Mouse (Mus musculus) midbrain, embryonic 11.5 days (tissue): ENCODE results near the gene Aurkc. TPM values are rescaled to one million over a fixed set of nuclear protein-coding genes. Genes with fewer than 3 reads are reported as not detected.
"Not testable (repeated sequence)": the region's sequence is repeated elsewhere in the genome, so short reads cannot be mapped to it uniquely, and the experiment has no call there.

Experiments
- ATAC-seq: fragments of 200-750 bp; cut with Nextera tagmentation; 2 replicates; pipeline ENCODE4 v1.8.0; 2017; ENCODE audit warnings: moderate TSS enrichment, moderate library complexity; ENCODE audit not compliant: low FRiP score
- DNase-seq: peaks from one replicate; pipeline ENCODE4 v3.0.0; 2015; ENCODE audit warnings: low spot score; ENCODE audit errors: missing footprints
- H3K27ac ChIP-seq: fragments of 300-500 bp; sonication (generic); 2 replicates; pipeline ENCODE4 v1.5.1; 2014; ENCODE audit warnings: low read depth, low read length
- H3K27me3 ChIP-seq: fragments of 300-500 bp; sonication (generic); 2 replicates; pipeline ENCODE4 v1.6.1; 2014; ENCODE audit warnings: mild to moderate bottlenecking, low read length, moderate library complexity, mixed read lengths; ENCODE audit not compliant: control insufficient read depth, insufficient read depth
- H3K36me3 ChIP-seq: fragments of 300-500 bp; sonication (generic); 2 replicates; pipeline ENCODE4 v1.6.1; 2014; ENCODE audit warnings: mild to moderate bottlenecking, low read length, moderate library complexity, mixed read lengths; ENCODE audit not compliant: control insufficient read depth, insufficient read depth
- H3K4me1 ChIP-seq: fragments of 300-500 bp; sonication (generic); 2 replicates; pipeline ENCODE4 v1.6.1; 2014; ENCODE audit warnings: low read length; ENCODE audit not compliant: control insufficient read depth, insufficient read depth
- H3K4me2 ChIP-seq: fragments of 300-500 bp; sonication (generic); 2 replicates; pipeline ENCODE4 v1.6.1; 2014; ENCODE audit warnings: mild to moderate bottlenecking, moderate library complexity
- H3K4me3 ChIP-seq: fragments of 300-500 bp; sonication (generic); 2 replicates; pipeline ENCODE4 v1.5.1; 2014; ENCODE audit warnings: low read depth, low read length
- H3K9ac ChIP-seq: fragments of 300-500 bp; sonication (generic); 2 replicates; pipeline ENCODE4 v1.6.1; 2014; ENCODE audit warnings: low read length
- H3K9me3 ChIP-seq: fragments of 300-500 bp; sonication (generic); 2 replicates; pipeline ENCODE4 v1.6.1; 2016; ENCODE audit warnings: low read length; ENCODE audit not compliant: control insufficient read depth
- WGBS: fragments of 180-500 bp; shearing (Covaris S2); extraction: QIAGEN DNeasy Blood & Tissue Kit; methylation state at CpG from one replicate; pipeline ENCODE4 v1.1.7; 2014; 5-methylcytosine and 5-hydroxymethylcytosine counted together
- polyA plus RNA-seq: library from polyadenylated mRNA; unstranded; fragments of >200 nt; fragmentation: Nextera tagmentation; extraction: Ambion mirVana; gene quantifications from 2 replicates; pipeline ENCODE4 v1.2.1, GENCODE M21; 2014

The Aurkc gene
- polyA plus RNA-seq, result not detected in 2 replicates

- 85% methylated on average over 11 of the region's 11 CpGs for WGBS
- not testable (repeated sequence) for ATAC-seq, H3K9ac ChIP-seq, H3K4me1 ChIP-seq, H3K27me3 ChIP-seq, DNase-seq, H3K4me3 ChIP-seq, H3K36me3 ChIP-seq, H3K27ac ChIP-seq, H3K4me2 ChIP-seq, H3K9me3 ChIP-seq
These were observed at the start of gene Aurkc for GRCm38 (mm10) chr7:6995251-6995650. TSS of gene Aurkc (plus strand) at chr7:6995300.

GRCm38 (mm10) chr7:6948061-6948460 lies 47.0 kb upstream of the Aurkc start:
- H3K27ac ChIP-seq, H3K4me2 ChIP-seq, ATAC-seq, H3K9ac ChIP-seq, H3K27me3 ChIP-seq, H3K4me1 ChIP-seq, H3K36me3 ChIP-seq, H3K4me3 ChIP-seq, H3K9me3 ChIP-seq: not testable (repeated sequence)
- WGBS, result 91% methylated on average over 18 of the region's 20 CpGs
- DNase-seq, result peak; percentile 19

- 94% methylated on average over 4 of the region's 4 CpGs for WGBS
- no peak overlapping the region for H3K27ac ChIP-seq
- H3K4me1 ChIP-seq, result no peaks in the 10 kb centered on the region
- H3K36me3 ChIP-seq, result no peaks in the 10 kb centered on the region
- no peaks in the 10 kb centered on the region; the same call in 1 of the 2 replicates for H3K9me3 ChIP-seq
- H3K4me3 ChIP-seq, result no peak overlapping the region
- no peak overlapping the region for H3K4me2 ChIP-seq
- ATAC-seq, result no peak
- no peaks in the 10 kb centered on the region for H3K27me3 ChIP-seq
- H3K9ac ChIP-seq, result no peak overlapping the region
- peak; percentile 65 for DNase-seq
These were observed 38.5 kb upstream of the Aurkc start for GRCm38 (mm10) chr7:6956576-6956975.

- DNase-seq (no peak), ATAC-seq (no peak)
- WGBS, result 86% methylated on average over 1 of the region's 1 CpGs
- Histone ChIP-seq H3K27ac (no peak overlapping the region), H3K27me3 (no peaks in the 10 kb centered on the region), H3K4me3 (no peak overlapping the region), H3K36me3 (no peaks in the 10 kb centered on the region), H3K9ac (no peak overlapping the region), H3K4me1 (no peaks in the 10 kb centered on the region), H3K9me3 (no peaks in the 10 kb centered on the region; the same call in 1 of the 2 replicates), H3K4me2 (no peak overlapping the region)
These were observed 36.5 kb upstream of the Aurkc start for GRCm38 (mm10) chr7:6958574-6958973.

- Histone ChIP-seq H3K27me3 (no peaks in the 10 kb centered on the region), H3K27ac (no peak overlapping the region), H3K36me3 (no peaks in the 10 kb centered on the region), H3K4me2 (no peak overlapping the region), H3K9me3 (no peaks in the 10 kb centered on the region), H3K4me3 (no peak overlapping the region), H3K9ac (no peak overlapping the region), H3K4me1 (no peaks in the 10 kb centered on the region)
- WGBS, result 91% methylated on average over 1 of the region's 1 CpGs
- DNase-seq, result no peak
- no peak for ATAC-seq
These were observed 21.5 kb upstream of the Aurkc start for GRCm38 (mm10) chr7:6973566-6973965.

- Histone ChIP-seq H3K27me3 (no peaks in the 10 kb centered on the region), H3K27ac (no peak overlapping the region), H3K4me2 (no peak overlapping the region), H3K9me3 (no peaks in the 10 kb centered on the region), H3K4me1 (no peaks in the 10 kb centered on the region), H3K36me3 (no peaks in the 10 kb centered on the region), H3K9ac (no peak overlapping the region), H3K4me3 (no peak overlapping the region)
- ATAC-seq (no peak), DNase-seq (no peak)
- 90% methylated on average over 19 of the region's 19 CpGs for WGBS
These were observed 18.2 kb upstream of the Aurkc start for GRCm38 (mm10) chr7:6976890-6977289.

GRCm38 (mm10) chr7:6998914-6999313 lies 3.8 kb downstream of the Aurkc start:
- not testable (repeated sequence) for ATAC-seq, H3K27me3 ChIP-seq, H3K36me3 ChIP-seq, H3K27ac ChIP-seq, H3K4me3 ChIP-seq, H3K9ac ChIP-seq, DNase-seq, H3K4me1 ChIP-seq, H3K4me2 ChIP-seq, H3K9me3 ChIP-seq
- WGBS, result 55% methylated on average over 3 of the region's 3 CpGs

- H3K4me2 ChIP-seq, H3K27ac ChIP-seq, H3K36me3 ChIP-seq, ATAC-seq, DNase-seq, H3K9me3 ChIP-seq, H3K9ac ChIP-seq, H3K27me3 ChIP-seq, H3K4me3 ChIP-seq, H3K4me1 ChIP-seq: not testable (repeated sequence)
- WGBS, result 77% methylated on average over 5 of the region's 5 CpGs
These were observed 10.3 kb downstream of the Aurkc start for GRCm38 (mm10) chr7:7005441-7005840.

- Histone ChIP-seq H3K27ac (no peak overlapping the region), H3K9me3 (peaks cover 8% of the 10 kb centered on the region; the same call in 1 of the 2 replicates), H3K4me3 (no peak overlapping the region), H3K9ac (no peak overlapping the region), H3K36me3 (no peaks in the 10 kb centered on the region), H3K4me1 (no peaks in the 10 kb centered on the region), H3K27me3 (no peaks in the 10 kb centered on the region), H3K4me2 (no peak overlapping the region)
- ATAC-seq (no peak), DNase-seq (no peak)
These were observed 32.3 kb downstream of the Aurkc start for GRCm38 (mm10) chr7:7027445-7027844.
